In genomic region chr7:34606051-34606450, GRCm38 (mm10) we compare ENCODE assay signal across 10 mouse cellular contexts. TPM values are rescaled to one million over a fixed set of nuclear protein-coding genes. Genes with fewer than 3 reads are reported as not detected.
DNase-seq lines count a peak whose midpoint lies in the region; ATAC-seq and TF ChIP-seq lines count a peak whose summit lies in the region.
"Had no signal": no experiment of that assay in that cellular context is flagged by ENCODE, and none has a peak within 500 bp of the region (broad histone marks: within the 10 kb centered on the region; RNA-seq: fewer than 3 reads in every experiment).

No protein-coding gene starts in this region.

- TF ChIP-seq POLR2A in ES-Bruce4 (IDR thresholded peaks at IDR 0.05; ENCODE audit: insufficient read depth, low read length) = no peak

- H3K4me1 ChIP-seq in heart, embryonic 10.5 days = peaks cover 5% of the 10 kb centered on the region; the same call in 1 of the 2 replicates
- H3K4me1 ChIP-seq in ES-Bruce4 (ENCODE audit: control insufficient read depth, insufficient read depth, low read length) = no peaks in the 10 kb centered on the region
- peaks cover 26% of the 10 kb centered on the region for H3K4me1 ChIP-seq in forebrain, embryonic 12.5 days
- peaks cover 57% of the 10 kb centered on the region for H3K4me1 ChIP-seq in limb, embryonic 12.5 days (replicated peaks)
- H3K4me1 ChIP-seq: liver, embryonic 15.5 days had no signal

- H3K9me3 ChIP-seq in heart, embryonic 10.5 days = no peaks in the 10 kb centered on the region
- H3K9me3 ChIP-seq in ES-Bruce4 (replicated peaks; ENCODE audit: control insufficient read depth, insufficient read depth, low read length, poor library complexity, severe bottlenecking) = no peaks in the 10 kb centered on the region
- no peaks in the 10 kb centered on the region for H3K9me3 ChIP-seq in forebrain, embryonic 12.5 days
- no peaks in the 10 kb centered on the region for H3K9me3 ChIP-seq in limb, embryonic 12.5 days
- H3K9me3 ChIP-seq: liver, embryonic 15.5 days had no signal

- no peak overlapping the region for H3K9ac ChIP-seq in ES-Bruce4 (ENCODE audit: low read depth, poor library complexity, severe bottlenecking)
- H3K9ac ChIP-seq in forebrain, embryonic 12.5 days = 0 out of 2 replicates have a peak overlapping the region, but pooled peaks have one; percentile 30
- no peak overlapping the region; the same call in 1 of the 2 replicates for H3K9ac ChIP-seq in limb, embryonic 12.5 days (replicated peaks)
- H3K9ac ChIP-seq: liver, embryonic 15.5 days had no signal

- no peak for TF ChIP-seq CTCF in ES-Bruce4 (IDR thresholded peaks at IDR 0.05; ENCODE audit: low read depth, low read length)

- peak overlapping the region; percentile 33; the same call in 1 of the 2 replicates for H3K4me3 ChIP-seq in heart, embryonic 10.5 days
- peak overlapping the region; percentile 33 for H3K4me3 ChIP-seq in ES-Bruce4 (ENCODE audit: low read depth, low read length)
- H3K4me3 ChIP-seq in forebrain, embryonic 12.5 days (replicated peaks) = no peak overlapping the region
- H3K4me3 ChIP-seq in limb, embryonic 12.5 days (replicated peaks) = 0 out of 2 replicates have a peak overlapping the region, but pooled peaks have one; percentile 11
- H3K4me3 ChIP-seq: liver, embryonic 15.5 days had no signal

- peak overlapping the region; percentile 19; the same call in 1 of the 2 replicates for H3K4me2 ChIP-seq in forebrain, embryonic 12.5 days
- H3K4me2 ChIP-seq in limb, embryonic 12.5 days = peak overlapping the region; percentile 42
- H3K4me2 ChIP-seq: liver, embryonic 15.5 days had no signal

- TF ChIP-seq EP300 in ES-Bruce4 (IDR thresholded peaks at IDR 0.05; ENCODE audit: insufficient read depth, low read depth, low read length) = no peak

- H3K27ac ChIP-seq in heart, embryonic 10.5 days = no peak overlapping the region
- H3K27ac ChIP-seq in ES-Bruce4 (ENCODE audit: insufficient read depth, low read length) = no peak overlapping the region
- H3K27ac ChIP-seq in forebrain, embryonic 12.5 days = peak overlapping the region; percentile 80
- peak overlapping the region; percentile 95 for H3K27ac ChIP-seq in limb, embryonic 12.5 days
- H3K27ac ChIP-seq: liver, embryonic 15.5 days had no signal

- H3K27me3 ChIP-seq in heart, embryonic 10.5 days (ENCODE audit: insufficient read depth, poor library complexity, severe bottlenecking) = no peaks in the 10 kb centered on the region
- H3K27me3 ChIP-seq in ES-Bruce4 (ENCODE audit: control insufficient read depth, insufficient read depth, low read length, poor library complexity, severe bottlenecking) = no peaks in the 10 kb centered on the region
- 0 out of 2 replicates have a peak, but pooled peaks cover 3% of the 10 kb centered on the region for H3K27me3 ChIP-seq in forebrain, embryonic 12.5 days
- H3K27me3 ChIP-seq in limb, embryonic 12.5 days = no peaks in the 10 kb centered on the region
- H3K27me3 ChIP-seq: liver, embryonic 15.5 days had no signal

- 0 out of 2 replicates have a peak, but pooled peaks have one; percentile 49 for ATAC-seq in forebrain, embryonic 12.5 days (ENCODE audit: low FRiP score)
- no peak for ATAC-seq in limb, embryonic 12.5 days (ENCODE audit: insufficient number of reproducible peaks, insufficient read depth, low FRiP score, low TSS enrichment, low read depth)

- WGBS in heart, embryonic 10.5 days = 31% methylated on average over 15 of the region's 15 CpGs
- WGBS in forebrain, embryonic 12.5 days = 26% methylated on average over 15 of the region's 15 CpGs
- 17% methylated on average over 15 of the region's 15 CpGs for WGBS in limb, embryonic 12.5 days

- H3K36me3 ChIP-seq in heart, embryonic 10.5 days = no peaks in the 10 kb centered on the region
- no peaks in the 10 kb centered on the region for H3K36me3 ChIP-seq in ES-Bruce4 (ENCODE audit: control insufficient read depth, insufficient read depth, low read length, poor library complexity, severe bottlenecking)
- H3K36me3 ChIP-seq in forebrain, embryonic 12.5 days (replicated peaks) = no peaks in the 10 kb centered on the region
- H3K36me3 ChIP-seq in limb, embryonic 12.5 days = no peaks in the 10 kb centered on the region
- H3K36me3 ChIP-seq: liver, embryonic 15.5 days had no signal

- no peak for DNase-seq in heart, embryonic 10.5 days (ENCODE audit: low spot score)
- DNase-seq in heart, adult 9 months (ENCODE audit: low spot score in 2 of 2) = no peak
- DNase-seq in spleen, postnatal 4 days (ENCODE audit: low spot score in 2 of 2) = no peak
- no peak for DNase-seq in lung, postnatal 4 days
- DNase-seq in c-Kit-positive CD71-positive TER-119-positive erythroid progenitor cells, embryonic 14.5 days (ENCODE audit: low spot score) = no peak
- DNase-seq: right cerebral cortex, adult 18-20 months had no signal

RNA-seq across cellular contexts. Expression of gene Kctd15, which starts 50.5 kb away (rescaled TPM):
- polyA plus RNA-seq in heart, embryonic 10.5 days (2016; fragmentation: Nextera tagmentation; extraction: Ambion mirVana) = 15.3 and 25.5 TPM in 2 replicates
- polyA plus RNA-seq in ES-Bruce4 (2011; ENCODE audit: insufficient read depth, insufficient read length, low read depth, missing spikeins) = 23.9 and 33.7 TPM in 2 replicates
- 37.9 and 38.1 TPM in 2 replicates for polyA plus RNA-seq in forebrain, embryonic 12.5 days (2016; fragmentation: Nextera tagmentation; extraction: Ambion mirVana)
- polyA plus RNA-seq in limb, embryonic 12.5 days (2016; fragmentation: Nextera tagmentation; extraction: Ambion mirVana) = 63.8 and 66.6 TPM in 2 replicates

Comparison
In these comparisons a context has a peak if more than half of its experiments do, and no peak if none do; other contexts are left out.
1. H3K27ac ChIP-seq: peak in forebrain, embryonic 12.5 days (single experiment) and limb, embryonic 12.5 days (single experiment); none in heart, embryonic 10.5 days (single experiment) and ES-Bruce4 (single experiment).